Mouse (Mus musculus) liver, postnatal 0 days (tissue): ENCODE data around the gene Cdk14.

ENCODE experiments used
- CTCF ChIP-seq: sonication (generic); IDR thresholded peaks from 2 replicates; pipeline ENCODE4 v1.5.1; 2016; ENCODE audit warnings: antibody characterized with exemption, low read depth
- EP300 ChIP-seq: IDR thresholded peaks from 2 replicates; pipeline ENCODE4 v1.6.1; 2016; ENCODE audit warnings: antibody characterized with exemption, low read depth, mild to moderate bottlenecking

DNA sequence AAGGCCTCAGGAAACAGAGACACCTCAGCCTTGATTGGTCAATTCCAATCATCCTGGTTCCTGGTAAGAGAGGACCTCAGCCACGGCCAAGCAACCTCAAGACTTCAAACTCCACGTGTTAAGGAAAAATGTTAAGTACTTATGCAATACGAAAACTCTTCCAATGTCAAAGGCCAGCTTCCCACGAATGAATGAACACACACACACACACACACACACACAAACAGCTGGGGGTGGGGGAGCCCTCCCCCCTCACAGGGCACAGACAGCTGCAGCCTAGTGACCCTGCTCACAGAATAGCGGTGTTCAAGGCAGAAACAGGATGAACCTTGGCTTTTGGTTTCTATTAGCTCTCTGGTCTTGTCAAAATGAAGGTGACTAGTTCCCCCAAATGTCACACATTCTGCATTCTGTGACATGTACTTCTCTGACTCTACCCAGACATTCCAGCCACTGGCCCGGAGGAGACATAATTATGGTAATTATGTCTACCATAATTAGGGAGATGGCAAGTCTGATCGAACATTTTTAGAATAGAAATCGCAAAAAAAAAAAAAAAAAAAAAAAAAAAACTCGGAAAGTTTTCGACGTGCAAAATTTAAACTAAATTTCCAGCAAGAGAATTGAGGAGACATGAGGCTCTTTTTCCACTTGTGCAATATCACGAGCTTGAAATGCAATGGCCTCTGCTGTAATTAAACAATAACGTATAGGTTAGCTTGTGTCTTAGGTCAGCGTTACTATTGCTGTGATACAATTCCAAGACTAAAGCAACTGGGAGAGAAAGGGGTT is 54.6 kb downstream of the Cdk14 start:
- TF ChIP-seq CTCF (no peak), EP300 (no peak)
